28 mouse cellular contexts compared by ENCODE assay signal in the genomic region with DNA sequence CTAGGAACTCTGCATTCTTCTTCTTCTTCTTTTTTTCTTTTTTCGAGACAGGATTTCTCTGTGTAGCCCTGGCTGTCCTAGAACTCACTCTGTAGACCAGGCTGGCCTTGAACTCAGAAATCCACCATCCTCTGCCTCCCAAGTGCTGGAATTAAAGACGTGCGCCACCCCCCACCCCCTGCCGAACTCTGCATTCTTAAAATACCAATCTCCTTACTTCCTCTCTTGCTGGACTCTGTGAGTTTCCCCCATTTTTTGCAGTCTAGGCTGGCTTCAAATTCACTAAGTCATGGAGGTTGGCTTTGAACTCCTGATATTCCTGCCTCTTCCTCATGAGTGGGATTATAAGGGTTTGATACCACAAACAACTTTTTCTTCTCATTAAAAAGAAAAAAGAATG. TPM values are rescaled to one million over a fixed set of nuclear protein-coding genes. Genes with fewer than 3 reads are reported as not detected.
DNase-seq lines count a peak whose midpoint lies in the region; ATAC-seq and TF ChIP-seq lines count a peak whose summit lies in the region.
"Had no signal": no experiment of that assay in that cellular context is flagged by ENCODE, and none has a peak within 500 bp of the region (broad histone marks: within the 10 kb centered on the region; RNA-seq: fewer than 3 reads in every experiment).

No protein-coding gene starts in this region.

- no peaks in the 10 kb centered on the region for H3K9me3 ChIP-seq in lung, postnatal 0 days (ENCODE audit: low read length)
- H3K9me3 ChIP-seq: embryonic facial prominence, embryonic 10.5 days; embryonic facial prominence, embryonic 13.5 days; forebrain, embryonic 12.5 days; forebrain, embryonic 15.5 days; heart, embryonic 12.5 days; heart, embryonic 15.5 days; hindbrain, embryonic 10.5 days; hindbrain, embryonic 13.5 days had no signal

- TF ChIP-seq EP300 in lung, postnatal 0 days (IDR thresholded peaks at IDR 0.05): no peak

- no peaks in the 10 kb centered on the region for H3K36me3 ChIP-seq in lung, postnatal 0 days (ENCODE audit: insufficient read depth, low read length)
- H3K36me3 ChIP-seq: embryonic facial prominence, embryonic 10.5 days; embryonic facial prominence, embryonic 13.5 days; forebrain, embryonic 12.5 days; forebrain, embryonic 15.5 days; heart, embryonic 12.5 days; heart, embryonic 15.5 days; hindbrain, embryonic 10.5 days; hindbrain, embryonic 13.5 days had no signal

- H3K4me2 ChIP-seq in lung, postnatal 0 days (replicated peaks; ENCODE audit: low read depth, low read length): no peak overlapping the region
- H3K4me2 ChIP-seq: embryonic facial prominence, embryonic 13.5 days; forebrain, embryonic 12.5 days; forebrain, embryonic 15.5 days; heart, embryonic 12.5 days; heart, embryonic 15.5 days; hindbrain, embryonic 13.5 days had no signal

- no peak overlapping the region for H3K9ac ChIP-seq in lung, postnatal 0 days (replicated peaks; ENCODE audit: low read depth)
- H3K9ac ChIP-seq: embryonic facial prominence, embryonic 13.5 days; forebrain, embryonic 12.5 days; forebrain, embryonic 15.5 days; heart, embryonic 12.5 days; heart, embryonic 15.5 days; hindbrain, embryonic 13.5 days had no signal

- no peak overlapping the region for H3K27ac ChIP-seq in lung, postnatal 0 days (ENCODE audit: low read length)
- H3K27ac ChIP-seq: embryonic facial prominence, embryonic 10.5 days; embryonic facial prominence, embryonic 13.5 days; forebrain, embryonic 12.5 days; forebrain, embryonic 15.5 days; heart, embryonic 15.5 days; hindbrain, embryonic 10.5 days; hindbrain, embryonic 13.5 days had no signal

- no peak for TF ChIP-seq CTCF in lung, postnatal 0 days (IDR thresholded peaks at IDR 0.05)

- peak; percentile 44 for DNase-seq in ES-CJ7 (ENCODE audit: low read depth, low spot score)
- peak; percentile 17 for DNase-seq in NIH3T3 (ENCODE audit: low read depth)
- no peak for DNase-seq in lung, postnatal 0 days (ENCODE audit: low spot score)
- no peak for DNase-seq in left cerebral cortex, adult 18-20 months (ENCODE audit: low spot score in 2 of 2)
- no peak for DNase-seq in left cerebral cortex, adult 11 months (ENCODE audit: low spot score)
- DNase-seq: adrenal gland, postnatal 10 days; B cell, adult 2 months; cerebellum, adult 11 months; cerebellum, adult 2 months; cerebellum, adult 9-11 months; cerebellum, postnatal 25 days; embryo, embryonic 11 days; gastrocnemius, postnatal 25 days; heart, adult 18-20 months; heart, postnatal 10 days; heart, postnatal 36 days had no signal

- WGBS in lung, postnatal 0 days: 48% methylated on average over 4 of the region's 4 CpGs

- H3K4me1 ChIP-seq in lung, postnatal 0 days (ENCODE audit: insufficient read depth, low read depth, low read length): no peaks in the 10 kb centered on the region
- H3K4me1 ChIP-seq: heart, embryonic 12.5 days; heart, embryonic 15.5 days had no signal

- ATAC-seq in megakaryocyte, adult 5-6 weeks (ENCODE audit: poor library complexity, severe bottlenecking): peak; percentile 38; the same call in 1 of the 2 replicates
- no peak for ATAC-seq in lung, postnatal 0 days
- ATAC-seq: forebrain, embryonic 15.5 days; intestine, postnatal 0 days had no signal

- no peaks in the 10 kb centered on the region for H3K27me3 ChIP-seq in lung, postnatal 0 days (replicated peaks; ENCODE audit: insufficient read depth, low read length)
- H3K27me3 ChIP-seq: CH12.LX; embryonic facial prominence, embryonic 13.5 days; forebrain, embryonic 15.5 days; heart, embryonic 12.5 days; heart, embryonic 15.5 days; hindbrain, embryonic 13.5 days had no signal

- no peak overlapping the region for H3K4me3 ChIP-seq in lung, postnatal 0 days (ENCODE audit: low read depth, low read length)
- H3K4me3 ChIP-seq: embryonic facial prominence, embryonic 10.5 days; embryonic facial prominence, embryonic 13.5 days; erythroblast, embryonic 14.5 days; forebrain, embryonic 12.5 days; forebrain, embryonic 15.5 days; heart, embryonic 12.5 days; heart, embryonic 15.5 days; hindbrain, embryonic 10.5 days; hindbrain, embryonic 13.5 days had no signal

RNA-seq across cellular contexts. Expression of gene Glrx3, which starts 10.7 kb away (rescaled TPM):
- total RNA-seq in megakaryocyte, adult 5-6 weeks (2015): 68.7 and 69.5 TPM in 2 replicates
- total RNA-seq in megakaryocyte, adult 5-6 weeks (2017): 83.5 and 92.3 TPM in 2 replicates
- polyA plus RNA-seq in lung, postnatal 0 days (2015; fragmentation: Nextera tagmentation; extraction: Ambion mirVana): 110 and 113 TPM in 2 replicates
- 100 to 1,000 TPM in 1 of 2 experiments, 10 to 100 TPM in 1; 97.6 to 100 TPM for total RNA-seq in left cerebral cortex, adult 18-20 months (2021)

RNA-seq across cellular contexts. Expression of gene 9430038I01Rik, which starts 16.1 kb away (rescaled TPM):
- 23.6 and 24.0 TPM in 2 replicates for total RNA-seq in megakaryocyte, adult 5-6 weeks (2015)
- total RNA-seq in megakaryocyte, adult 5-6 weeks (2017): 24.4 and 27.3 TPM in 2 replicates
- 20.8 and 21.9 TPM in 2 replicates for polyA plus RNA-seq in lung, postnatal 0 days (2015; fragmentation: Nextera tagmentation; extraction: Ambion mirVana)
- total RNA-seq in left cerebral cortex, adult 18-20 months (2021): 1 to 10 TPM; 3.1 to 4.3 TPM

Comparison
In these comparisons a context has a peak if more than half of its experiments do, and no peak if none do; other contexts are left out.
1. DNase-seq: peak in ES-CJ7 (single experiment) and NIH3T3 (single experiment); none in lung, postnatal 0 days (single experiment), left cerebral cortex, adult 18-20 months (0 of 2) and left cerebral cortex, adult 11 months (single experiment).
2. RNA of gene 9430038I01Rik, which starts 16.1 kb away (total RNA-seq): 23.6 to 27.3 TPM in megakaryocyte, adult 5-6 weeks; 3.1 to 4.3 TPM in left cerebral cortex, adult 18-20 months; every median in the first group is over 4 times any median in the second.